Mouse (Mus musculus) right cerebral cortex, postnatal 25 days (tissue): ENCODE data around the gene Surf4.

Source experiments
- DNase-seq: peaks from one replicate; pipeline ENCODE4 v3.0.0; 2022

Surf4 gene

DNA sequence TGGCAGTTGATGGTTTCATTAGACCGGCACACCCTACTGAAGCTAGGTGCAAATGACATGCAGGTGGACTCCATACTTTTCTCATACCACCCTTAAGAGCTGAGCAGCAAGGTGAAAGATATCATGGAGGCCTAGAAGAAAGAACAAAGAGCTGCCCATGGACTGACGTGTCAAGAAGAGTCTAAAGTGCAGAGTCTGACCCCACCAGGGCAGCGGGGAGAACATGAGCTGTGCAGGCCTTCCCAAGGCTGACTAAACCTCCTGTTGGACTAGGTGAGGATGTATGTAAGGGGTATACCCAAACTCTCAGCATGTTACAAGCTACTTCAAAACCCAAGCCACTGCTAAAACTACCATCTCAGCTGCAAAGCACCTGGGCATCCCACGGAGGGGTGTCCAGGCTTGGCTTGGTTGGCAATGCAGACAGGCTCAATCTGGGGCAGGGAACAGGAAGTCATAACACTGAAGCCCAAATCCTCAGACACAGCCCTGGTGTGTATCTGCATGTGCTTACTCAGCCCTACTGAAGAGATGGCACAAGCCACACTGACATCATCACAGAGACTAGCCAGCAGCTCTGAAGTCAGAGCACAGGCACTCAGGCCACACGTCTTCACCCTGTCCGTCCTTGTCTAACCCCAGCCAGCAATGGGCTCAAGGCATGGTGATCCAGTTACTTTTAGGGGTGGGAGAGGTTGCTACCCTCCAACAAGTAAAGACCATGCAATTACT lies 5.8 kb downstream of the Surf4 start:
- no peak for DNase-seq

DNA sequence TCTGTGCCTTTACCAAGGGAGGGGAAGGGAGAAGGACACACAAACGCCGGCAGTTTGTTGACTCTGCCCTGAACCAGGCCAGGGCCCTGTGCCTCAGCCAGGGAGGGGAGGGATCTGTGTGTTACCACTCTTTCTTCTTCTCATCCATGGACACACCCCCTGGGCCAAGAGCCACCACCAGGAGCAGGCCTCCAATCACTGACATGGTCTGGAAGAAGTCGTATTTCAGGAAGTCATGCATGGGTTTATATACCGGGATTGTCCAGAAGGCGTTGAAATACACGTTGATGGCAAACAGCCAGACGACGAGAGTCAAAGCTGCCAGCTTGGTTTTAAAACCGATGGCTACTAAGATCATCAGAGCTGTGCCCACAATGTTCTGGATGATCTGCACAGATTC lies 11.9 kb downstream of the Surf4 start:
- no peak for DNase-seq

DNA sequence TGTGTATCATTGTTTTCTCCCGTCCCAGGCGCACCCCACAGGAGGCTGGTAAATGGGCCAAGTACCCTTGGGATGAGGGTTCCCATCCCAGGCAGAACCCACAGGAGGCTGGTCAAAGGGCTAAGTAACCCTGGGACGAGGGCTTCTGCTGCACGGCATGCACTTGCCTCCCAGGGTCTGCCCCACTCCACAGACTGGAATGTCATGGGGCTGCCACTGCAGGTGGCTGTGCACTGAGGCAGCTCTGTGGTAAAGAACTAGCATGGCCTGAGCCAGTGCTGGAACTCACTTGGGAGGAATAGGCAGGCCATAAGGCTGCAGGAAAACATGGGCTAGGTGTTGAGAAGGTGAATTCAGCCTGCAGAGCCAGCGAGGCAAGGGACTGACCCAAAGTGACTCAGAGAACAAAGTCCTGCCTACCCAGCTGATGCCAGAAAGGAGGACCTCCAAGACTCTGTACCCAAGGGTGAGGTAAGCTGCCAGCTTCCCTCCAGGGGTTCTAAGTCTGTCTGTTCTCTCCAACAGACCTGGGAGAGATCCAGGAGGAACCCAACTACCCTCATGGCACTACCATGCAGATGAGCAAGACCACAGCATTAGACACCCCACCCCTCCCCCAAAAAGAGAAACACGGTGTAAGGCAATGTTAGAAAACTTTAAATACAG lies 13.4 kb downstream of the Surf4 start:
- no peak for DNase-seq

DNA sequence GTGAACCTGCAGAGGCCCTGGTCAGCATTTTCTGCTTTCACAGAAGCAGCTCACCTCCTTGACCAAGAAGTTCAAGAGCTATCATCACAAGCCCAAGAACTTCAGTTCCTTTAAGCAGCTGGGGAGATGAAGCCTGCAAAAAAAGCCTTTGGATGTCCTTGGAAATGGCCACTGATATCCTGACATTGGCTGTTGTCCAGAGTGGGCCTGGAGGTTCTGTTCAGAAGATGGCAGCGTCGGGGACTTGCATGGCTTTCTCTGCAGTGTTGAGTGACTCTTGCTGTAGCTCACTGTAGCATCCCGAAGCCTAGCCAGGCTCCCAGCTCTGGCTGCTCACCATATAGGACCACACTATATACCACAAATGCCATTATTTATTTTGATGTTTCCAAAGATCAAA lies 14.0 kb downstream of the Surf4 start:
- DNase-seq, result no peak

- DNase-seq, result no peak
These were observed 17.0 kb downstream of the Surf4 start for GRCm38 (mm10) chr2:26916738-26917137.

DNA sequence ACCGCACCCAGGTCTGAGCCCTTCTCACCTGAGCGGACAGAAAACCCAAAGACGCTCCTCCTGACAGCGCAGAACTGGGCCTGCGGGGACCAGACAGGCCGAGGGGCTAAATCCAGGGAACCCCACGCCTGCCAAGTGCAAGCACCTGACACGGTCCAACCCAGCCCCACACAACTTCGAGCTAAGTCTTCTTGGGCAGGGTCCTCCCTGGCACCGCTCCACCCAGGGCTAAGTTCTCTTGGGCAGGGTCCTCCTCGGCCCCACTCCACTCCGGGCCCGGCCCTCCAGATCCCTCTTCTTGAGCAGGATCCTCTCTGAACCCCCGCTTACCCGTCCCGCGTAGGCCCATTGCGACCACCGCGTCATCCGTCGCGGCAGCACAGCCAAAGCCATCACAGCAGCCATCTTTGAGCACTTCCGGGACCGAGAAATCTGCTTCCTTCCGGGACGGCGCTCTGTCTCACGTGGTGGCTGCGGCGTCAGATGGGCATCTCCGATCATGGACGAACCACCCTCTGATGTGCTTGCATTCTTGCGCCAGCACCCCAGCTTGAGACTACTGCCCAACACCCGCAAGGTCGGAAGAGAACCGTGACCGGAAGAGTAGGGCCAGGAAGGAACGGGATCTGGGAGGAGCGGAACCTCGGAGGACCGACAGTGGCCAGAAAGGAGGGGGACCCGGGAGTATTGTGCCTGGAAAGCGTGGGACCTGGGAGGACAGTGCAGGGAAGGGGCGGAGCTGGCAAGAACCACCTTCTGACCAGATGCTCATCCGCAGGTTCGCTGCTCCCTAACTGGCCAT lies 17.6 kb downstream of the Surf4 start, which contains the start of the genes Surf2 and Surf1:
TSS of gene Surf2 (plus strand) at position 441 of the 802 bp plus-strand sequence.
TSS of gene Surf1 (minus strand) at position 604 of the 802 bp plus-strand sequence.
- DNase-seq, result peak; percentile 88

DNA sequence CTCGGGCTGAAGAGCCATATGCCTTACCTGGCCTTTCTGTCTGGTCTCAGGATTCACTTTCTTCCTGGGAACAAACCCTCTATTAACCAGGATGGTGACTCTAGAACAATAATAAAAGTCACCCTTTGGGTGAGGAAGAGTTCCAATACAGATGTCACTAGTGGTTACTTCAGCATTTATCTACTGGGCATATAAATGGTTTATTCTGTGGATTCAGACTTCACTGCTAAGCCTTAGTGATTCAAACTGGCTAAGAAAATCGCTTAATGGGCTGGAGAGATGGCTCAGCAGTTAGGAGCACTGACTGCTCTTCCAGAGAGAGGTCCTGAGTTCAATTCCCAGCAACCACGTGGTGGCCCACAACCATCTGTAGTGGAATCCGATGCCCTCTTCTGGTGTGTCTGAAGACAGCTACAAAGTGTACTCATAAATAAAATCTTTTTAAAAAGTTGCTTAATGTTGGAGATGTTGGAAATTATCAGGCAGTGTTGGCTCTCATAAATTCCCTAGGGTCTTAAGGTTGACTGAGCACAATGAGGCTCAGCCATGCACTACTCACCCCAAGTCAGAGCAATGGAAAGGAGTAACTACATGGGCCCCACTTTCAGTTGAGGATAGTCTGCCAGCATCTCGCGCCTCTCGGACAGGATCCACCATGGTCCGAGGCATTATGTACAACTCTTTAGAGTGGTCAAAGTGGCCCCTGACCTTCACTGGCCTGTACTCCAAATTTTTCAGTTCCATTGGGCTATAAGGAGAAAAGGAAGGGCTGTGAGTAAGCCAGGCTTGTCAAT lies 19.4 kb downstream of the Surf4 start:
- DNase-seq, result no peak

GRCm38 (mm10) chr2:26913416-26914147 lies 20.1 kb downstream of the Surf4 start:
- no peak for DNase-seq

GRCm38 (mm10) chr2:26912253-26912770 lies 21.4 kb downstream of the Surf4 start:
- DNase-seq, result no peak

GRCm38 (mm10) chr2:26910994-26911765 lies 22.5 kb downstream of the Surf4 start:
- no peak for DNase-seq

- peak; percentile 99 for DNase-seq
These were observed 23.4 kb downstream of the Surf4 start, which contains the start of the genes Med22 and Rpl7a for GRCm38 (mm10) chr2:26910124-26910993. Gene Med22 (minus strand): TSS chr2:26910677. Gene Rpl7a (plus strand): TSS chr2:26910764.

DNA sequence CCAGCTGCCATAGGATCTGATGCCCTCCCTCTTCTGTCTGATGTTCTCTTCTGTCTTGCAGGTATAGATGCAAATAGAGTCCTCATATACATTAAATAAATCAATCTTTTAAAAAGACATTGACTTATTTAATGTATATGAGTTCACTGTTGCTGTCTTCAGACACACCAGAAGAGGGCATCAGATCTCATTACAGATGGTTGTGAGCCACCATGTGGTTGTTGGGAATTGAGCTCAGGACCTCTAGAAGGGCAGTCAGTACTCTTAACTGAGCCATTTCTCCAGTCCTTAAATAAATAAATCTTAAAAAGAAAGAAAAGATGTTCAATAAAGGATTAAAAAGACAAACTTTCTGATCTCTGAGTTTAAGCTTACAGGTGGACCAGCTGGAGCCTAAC lies 24.3 kb downstream of the Surf4 start:
- no peak for DNase-seq

- no peak for DNase-seq
These were observed 24.9 kb downstream of the Surf4 start for GRCm38 (mm10) chr2:26908710-26909386.

GRCm38 (mm10) chr2:26907109-26907508 lies 26.6 kb downstream of the Surf4 start:
- DNase-seq, result no peak

DNA sequence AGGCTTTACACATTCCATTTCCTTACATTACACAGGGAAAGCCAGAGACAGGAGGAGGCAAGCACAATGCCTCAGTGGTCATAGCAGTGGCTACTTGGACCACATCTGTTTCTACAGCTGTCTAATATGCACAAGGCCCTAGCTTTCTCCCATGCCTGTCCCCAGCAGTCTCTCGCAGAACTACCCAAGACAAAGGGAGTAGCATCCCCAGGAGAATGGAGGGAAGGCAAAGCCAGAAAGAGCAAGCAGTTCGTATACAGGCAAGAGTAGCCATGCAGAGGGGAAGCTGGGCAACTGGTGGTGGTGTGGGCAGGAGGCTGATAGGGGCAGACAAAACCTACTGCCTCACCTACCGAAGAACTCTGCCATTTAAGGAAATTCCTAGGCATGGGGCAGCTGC lies 27.3 kb downstream of the Surf4 start:
- DNase-seq, result no peak

DNA sequence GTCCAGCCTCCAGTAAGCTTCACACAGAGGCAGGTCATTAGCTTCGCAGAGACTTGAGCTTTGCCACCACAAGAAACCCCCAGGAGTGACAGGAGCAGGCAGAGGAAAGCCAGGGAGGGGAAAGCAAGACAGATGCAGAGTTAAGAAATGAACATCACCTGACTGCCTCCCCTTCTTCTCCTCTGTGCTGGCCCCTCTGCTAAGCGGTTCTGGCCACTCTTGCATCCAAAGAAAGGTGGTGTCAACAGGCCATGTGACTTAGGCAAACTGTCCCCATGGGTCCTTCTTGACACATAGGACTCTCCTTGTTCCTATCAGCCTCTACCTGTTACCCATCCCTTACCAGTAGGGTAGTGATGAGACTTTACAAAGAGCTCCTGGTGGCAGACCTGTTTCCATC lies 27.8 kb downstream of the Surf4 start:
- no peak for DNase-seq

DNA sequence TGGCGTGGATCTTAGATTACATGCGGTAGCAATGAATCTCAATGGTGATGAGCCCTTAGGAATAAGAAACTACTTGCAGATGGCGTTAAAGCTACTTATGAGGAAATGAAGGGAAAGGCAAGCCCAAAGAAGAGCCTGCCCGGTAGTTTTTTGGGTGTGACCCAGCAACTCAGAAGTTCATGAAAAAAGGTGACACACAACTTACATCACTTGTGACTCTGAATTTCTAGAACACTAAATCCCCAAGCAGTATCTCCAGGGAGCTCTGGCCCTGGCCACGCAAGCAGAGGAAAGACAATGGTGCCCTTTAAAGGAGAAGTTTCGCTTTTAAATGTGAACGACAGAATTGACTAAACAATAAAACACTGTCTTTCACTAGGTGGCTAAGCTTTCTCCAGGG lies 30.4 kb downstream of the Surf4 start:
- no peak for DNase-seq

GRCm38 (mm10) chr2:26902467-26903220 lies 31.1 kb downstream of the Surf4 start, which contains the start of gene Surf6:
Gene Surf6 (minus strand): TSS chr2:26902879.
- DNase-seq, result peak; percentile 96
